Mouse (Mus musculus) kidney, adult 2 months (tissue): ENCODE results near the gene Lgmn. TPM values are rescaled to one million over a fixed set of nuclear protein-coding genes. Genes with fewer than 3 reads are reported as not detected.
A peak's percentile ranks its signal among the peaks of the same experiment; 100 is the strongest.

Experiments
- DNase-seq: peaks from one replicate; pipeline ENCODE4 v3.0.0; 2021
- H3K27ac ChIP-seq: fragments of 200-500 bp; 2 replicates; pipeline ENCODE4 v1.5.1; 2012; ENCODE audit warnings: low read depth, low read length, control low read depth, inconsistent platforms; ENCODE audit not compliant: insufficient read depth
- H3K27me3 ChIP-seq: fragments of 200-500 bp; replicated peaks from 2 replicates; pipeline ENCODE4 v1.6.1; 2012; ENCODE audit warnings: mild to moderate bottlenecking, moderate library complexity, low read length, inconsistent platforms; ENCODE audit not compliant: control insufficient read depth, insufficient read depth
- H3K36me3 ChIP-seq: fragments of 200-500 bp; 2 replicates; pipeline ENCODE4 v1.6.1; 2012; ENCODE audit warnings: mild to moderate bottlenecking, moderate library complexity, low read length, inconsistent platforms; ENCODE audit not compliant: control insufficient read depth, insufficient read depth
- H3K4me1 ChIP-seq: fragments of 200-500 bp; 2 replicates; pipeline ENCODE4 v1.6.1; 2011; ENCODE audit warnings: low read length; ENCODE audit not compliant: control insufficient read depth, insufficient read depth
- H3K4me3 ChIP-seq: fragments of 200-500 bp; 2 replicates; pipeline ENCODE4 v1.5.1; 2011; ENCODE audit warnings: mild to moderate bottlenecking, low read depth, low read length, control low read depth; ENCODE audit not compliant: insufficient read depth
- CTCF ChIP-seq: fragments of 200-500 bp; conservative IDR thresholded peaks from 2 replicates; pipeline ENCODE4 v1.5.1; 2011; ENCODE audit warnings: low read depth, mild to moderate bottlenecking, control low read depth, low read length, moderate library complexity, mixed read lengths; ENCODE audit not compliant: insufficient read depth, insufficient read length
- POLR2A ChIP-seq: fragments of 200-500 bp; IDR thresholded peaks from one replicate; pipeline ENCODE4 v1.6.1; 2011; ENCODE audit warnings: low read depth, low read length, control low read depth
- WGBS: fragments of 180-500 bp; shearing (Covaris S2); methylation state at CpG from one replicate; pipeline ENCODE4 v1.1.7; 2018; 5-methylcytosine and 5-hydroxymethylcytosine counted together
- polyA plus RNA-seq: library from polyadenylated mRNA; depleted of rRNA; stranded (reverse); fragments of >200 nt; gene quantifications from 2 replicates; pipeline ENCODE4 v1.2.3, GENCODE M21; 2012

Gene Lgmn
- polyA plus RNA-seq, 1 experiment: 1,163 TPM

GRCm38 (mm10) chr12:102423625-102424024, 16.0 kb downstream of the Lgmn start:
- DNase-seq: peak; percentile 67
- TF ChIP-seq CTCF (no peak), POLR2A (no peak)
- Histone ChIP-seq H3K36me3 (0 out of 2 replicates have a peak, but pooled peaks cover 1% of the 10 kb centered on the region), H3K27ac (peak overlapping the region; percentile 91), H3K27me3 (no peaks in the 10 kb centered on the region), H3K4me1 (peaks cover 19% of the 10 kb centered on the region; the same call in 1 of the 2 replicates), H3K4me3 (peak overlapping the region; percentile 59)
- 73% methylated on average over 8 of the region's 8 CpGs for WGBS

GRCm38 (mm10) chr12:102422623-102423320, 16.8 kb downstream of the Lgmn start:
- Histone ChIP-seq H3K36me3 (0 out of 2 replicates have a peak, but pooled peaks cover 1% of the 10 kb centered on the region), H3K4me1 (peaks cover 23% of the 10 kb centered on the region; the same call in 1 of the 2 replicates), H3K4me3 (peak overlapping the region; percentile 59), H3K27me3 (no peaks in the 10 kb centered on the region), H3K27ac (peak overlapping the region; percentile 91)
- WGBS: 59% methylated on average over 11 of the region's 11 CpGs
- DNase-seq: peak; percentile 75
- TF ChIP-seq POLR2A (no peak), CTCF (no peak)

GRCm38 (mm10) chr12:102422065-102422464, 17.5 kb downstream of the Lgmn start:
- Histone ChIP-seq H3K27me3 (no peaks in the 10 kb centered on the region), H3K4me3 (peak overlapping the region; percentile 59), H3K36me3 (0 out of 2 replicates have a peak, but pooled peaks cover 1% of the 10 kb centered on the region), H3K27ac (peak overlapping the region; percentile 91), H3K4me1 (peaks cover 30% of the 10 kb centered on the region; the same call in 1 of the 2 replicates)
- 42% methylated on average over 6 of the region's 6 CpGs for WGBS
- no peak for TF ChIP-seq CTCF
- no peak for TF ChIP-seq POLR2A
- peak; percentile 81 for DNase-seq

GRCm38 (mm10) chr12:102420168-102420890, 19.3 kb downstream of the Lgmn start:
- peak; percentile 88 for DNase-seq
- no peak for TF ChIP-seq CTCF
- no peak for TF ChIP-seq POLR2A
- Histone ChIP-seq H3K4me1 (peaks cover 33% of the 10 kb centered on the region; the same call in 1 of the 2 replicates), H3K27me3 (no peaks in the 10 kb centered on the region), H3K36me3 (0 out of 2 replicates have a peak, but pooled peaks cover 4% of the 10 kb centered on the region), H3K4me3 (peak overlapping the region; percentile 2), H3K27ac (peak overlapping the region; percentile 70)
- WGBS: 42% methylated on average over 10 of the region's 10 CpGs

- Histone ChIP-seq H3K4me3 (no peak overlapping the region), H3K36me3 (0 out of 2 replicates have a peak, but pooled peaks cover 4% of the 10 kb centered on the region), H3K27ac (peak overlapping the region; percentile 51), H3K4me1 (peaks cover 33% of the 10 kb centered on the region; the same call in 1 of the 2 replicates), H3K27me3 (no peaks in the 10 kb centered on the region)
- peak; percentile 45 for DNase-seq
- TF ChIP-seq POLR2A (no peak), CTCF (no peak)
- 37% methylated on average over 3 of the region's 3 CpGs for WGBS
These were observed 20.1 kb downstream of the Lgmn start for GRCm38 (mm10) chr12:102419544-102419943.

- Histone ChIP-seq H3K27me3 (no peaks in the 10 kb centered on the region), H3K36me3 (0 out of 2 replicates have a peak, but pooled peaks cover 2% of the 10 kb centered on the region), H3K27ac (peak overlapping the region; percentile 65; the same call in 1 of the 2 replicates), H3K4me3 (no peak overlapping the region), H3K4me1 (peaks cover 29% of the 10 kb centered on the region; the same call in 1 of the 2 replicates)
- TF ChIP-seq CTCF (no peak), POLR2A (no peak)
- DNase-seq: peak; percentile 75
- 61% methylated on average over 6 of the region's 6 CpGs for WGBS
These were observed 21.9 kb downstream of the Lgmn start for GRCm38 (mm10) chr12:102417701-102418100.

- DNase-seq: peak; percentile 57
- H3K27ac ChIP-seq: peak overlapping the region; percentile 6; the same call in 1 of the 2 replicates
These were observed 22.6 kb downstream of the Lgmn start for GRCm38 (mm10) chr12:102416955-102417510.

More at GRCm38 (mm10) chr12:102416955-102417510, 22.6 kb downstream of the Lgmn start:
- H3K4me3 ChIP-seq: no peak overlapping the region
- TF ChIP-seq POLR2A: no peak
- TF ChIP-seq CTCF: no peak
- no peaks in the 10 kb centered on the region for H3K27me3 ChIP-seq
- peaks cover 2% of the 10 kb centered on the region; the same call in 1 of the 2 replicates for H3K36me3 ChIP-seq
- WGBS: 65% methylated on average over 7 of the region's 7 CpGs
- peaks cover 26% of the 10 kb centered on the region; the same call in 1 of the 2 replicates for H3K4me1 ChIP-seq
